Mouse (Mus musculus) neutrophil, adult 65 days (primary cell): Measurements from ENCODE around the gene Cox18. TPM values are rescaled to one million over a fixed set of nuclear protein-coding genes. Genes with fewer than 3 reads are reported as not detected.

Experiments
- total RNA-seq: library from RNA; stranded (reverse); gene quantifications from 2 replicates; pipeline ENCODE4 v1.2.4, GENCODE M21; 2023

Cox18 gene
- 5.6 and 6.8 TPM in 2 replicates for total RNA-seq

GRCm38 (mm10) chr5:90223534-90224381 is at the start of gene Cox18:
Gene Cox18, minus strand, starts transcription at chr5:90224001.

Other genes starting within 250 kb of the Cox18 start
- 66.9 and 121 TPM in 2 replicates for gene Ankrd17, start 142.6 kb upstream of the Cox18 start, total RNA-seq
- 0.73 and 1.2 TPM in 2 replicates for gene Gm9958, start 143.2 kb upstream of the Cox18 start, total RNA-seq
- gene Alb, start 236.9 kb upstream of the Cox18 start, total RNA-seq = not detected in 2 replicates